Mouse (Mus musculus) heart, postnatal 25 days (tissue): ENCODE data around the gene Ptpn14. TPM values are rescaled to one million over a fixed set of nuclear protein-coding genes. Genes with fewer than 3 reads are reported as not detected.
"Not testable (repeated sequence)": the region's sequence is repeated elsewhere in the genome, so short reads cannot be mapped to it uniquely, and the experiment has no call there.

Experiments
- DNase-seq: peaks from one replicate; pipeline ENCODE4 v3.0.0; 2022; ENCODE audit warnings: low spot score
- intact Hi-C: fragments of 180-260 bp; cut with DNase I; formaldehyde crosslinking; loops from one replicate; pipeline ENCODE4 v1.15.1; 2025
- total RNA-seq, 2 experiments: library from RNA; stranded (reverse); gene quantifications; 2 replicates each; pipeline ENCODE4 v1.2.3; 2021

Gene Ptpn14
- 10 to 100 TPM; 29.4 to 30.9 TPM for total RNA-seq

GRCm38 (mm10) chr1:189727884-189728783, at the start of gene Ptpn14:
Gene Ptpn14 (plus strand): TSS chr1:189728268.
- intact Hi-C loops, result loop anchor here (1.0 to 5.0 kb wide), 2 partner anchors 90 to 139 kb away; no protein-coding TSS in a partner anchor
- peak; percentile 80 for DNase-seq

DNA sequence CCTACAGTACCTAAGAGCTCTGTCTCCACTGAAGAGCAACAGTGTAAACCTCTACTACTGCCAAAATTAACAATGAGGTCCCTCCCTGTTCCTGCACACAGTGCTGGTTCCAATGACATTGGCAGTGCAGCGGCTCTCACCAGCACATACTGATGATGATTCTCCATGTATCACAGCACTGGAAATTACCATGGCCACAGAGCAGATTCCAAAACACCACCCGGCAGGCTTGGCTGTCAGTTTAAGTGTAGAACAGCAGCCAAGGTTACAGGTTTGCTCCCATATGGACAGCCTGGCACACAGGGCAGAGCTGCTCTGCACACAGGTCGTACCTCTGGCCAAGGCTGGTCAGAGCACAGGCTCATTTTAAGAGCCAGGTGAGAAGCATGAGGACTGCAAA, 48.5 kb upstream of the Ptpn14 start:
- intact Hi-C loops, result loop anchor here (5.0 kb wide), 3 partner anchors 248 to 652 kb away; no protein-coding TSS in a partner anchor
- DNase-seq, result peak; percentile 17

DNA sequence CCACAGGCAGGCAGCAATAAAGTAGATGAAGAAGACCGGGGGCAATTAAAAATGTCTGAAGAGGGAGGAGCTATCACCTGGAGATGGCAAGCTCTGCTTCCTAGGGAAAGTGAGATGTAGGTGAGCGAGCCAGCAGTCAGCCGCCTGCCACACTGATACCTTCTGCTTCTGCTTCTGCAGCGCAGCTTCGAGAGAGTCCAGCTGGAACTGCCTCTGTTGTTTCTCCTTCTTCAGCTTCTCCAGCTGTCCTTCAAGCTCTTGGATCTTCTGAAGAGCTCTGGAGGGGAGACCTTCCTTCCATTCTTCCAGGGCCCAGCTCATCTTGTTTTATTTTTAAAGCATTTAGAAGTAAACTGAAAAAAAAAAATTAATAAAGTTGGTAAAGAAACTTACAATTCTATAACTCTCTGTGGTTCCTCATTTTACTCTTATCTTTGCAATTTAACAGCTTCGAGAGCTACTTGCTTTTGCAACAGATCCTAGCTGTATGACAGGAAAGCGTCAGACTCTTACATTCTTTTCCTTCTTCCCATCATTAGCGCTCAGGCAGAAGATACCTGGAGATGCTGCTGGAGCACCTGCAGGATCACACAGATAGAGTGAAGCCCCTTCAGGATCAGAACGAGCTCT, 43.2 kb upstream of the Ptpn14 start:
- intact Hi-C loops, result no loop called here

DNA sequence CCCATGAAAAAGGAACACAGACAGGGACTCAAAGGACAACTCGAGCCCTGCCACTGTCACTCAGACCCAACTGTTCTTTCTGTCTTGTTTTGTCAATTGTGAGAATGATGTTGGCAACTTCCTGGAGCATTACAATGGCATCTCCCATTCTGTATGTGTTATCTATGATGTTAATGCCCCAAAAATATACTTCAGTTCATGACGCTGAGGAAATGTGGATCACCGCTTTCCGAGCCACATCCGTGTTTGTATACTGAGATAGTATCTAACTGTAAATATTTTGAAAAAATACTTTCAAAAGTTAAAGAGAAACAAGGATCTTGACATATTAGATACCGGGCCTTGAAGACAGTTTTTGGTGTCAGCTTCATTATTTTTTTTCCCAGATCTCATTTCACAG, 42.0 kb upstream of the Ptpn14 start:
- DNase-seq, result no peak
- intact Hi-C loops, result no loop called here

More for the DNA sequence above, 43.2 kb upstream of the Ptpn14 start:
- no peak for DNase-seq

- intact Hi-C loops, result no loop called here
- peak; percentile 96 for DNase-seq
Measured at GRCm38 (mm10) chr1:189687654-189688387, 40.2 kb upstream of the Ptpn14 start, which contains the start of gene Cenpf. Gene Cenpf (minus strand): TSS chr1:189688086.

GRCm38 (mm10) chr1:189688388-189688750, 39.7 kb upstream of the Ptpn14 start:
- intact Hi-C loops, result no loop called here
- DNase-seq, result no peak

DNA sequence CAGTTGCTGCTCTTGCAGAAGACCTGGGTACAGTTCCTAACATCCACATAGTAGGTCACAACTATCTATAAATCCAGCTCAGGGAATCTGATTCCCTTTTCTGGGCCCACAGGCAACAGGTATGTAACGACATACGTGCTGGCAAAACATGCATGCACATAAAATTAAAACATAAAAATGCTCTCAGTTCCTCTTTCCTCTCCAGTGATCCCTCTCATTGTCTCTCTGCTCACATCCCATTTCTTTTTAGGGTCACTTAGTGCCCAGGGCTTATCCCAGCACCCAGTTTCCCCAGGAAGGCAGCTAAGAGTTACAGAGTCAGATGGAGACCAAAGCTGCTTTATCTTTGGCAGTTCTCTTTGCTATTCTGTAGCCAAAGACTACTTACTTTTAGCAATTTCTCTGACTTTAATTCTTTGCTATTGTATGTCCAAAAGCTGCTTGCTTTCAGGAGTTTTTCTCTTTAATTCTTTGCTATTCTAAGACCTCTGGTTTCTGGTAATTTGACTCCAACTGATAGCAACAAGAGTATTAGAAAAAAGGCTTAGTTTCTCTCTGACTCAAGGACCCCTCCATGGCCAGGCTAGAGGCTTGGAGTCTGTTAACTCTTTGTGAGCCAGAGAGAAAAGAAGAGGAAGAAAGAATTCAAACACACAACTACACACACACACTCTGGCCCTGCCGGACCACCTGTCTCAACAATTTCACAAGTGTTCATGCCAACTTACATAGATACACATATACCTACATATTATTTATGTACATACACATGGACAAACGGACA, 38.8 kb upstream of the Ptpn14 start:
- intact Hi-C loops, result no loop called here
- no peak for DNase-seq

- DNase-seq, intact Hi-C loops: not testable (repeated sequence)
Measured at GRCm38 (mm10) chr1:189692442-189692841, 35.6 kb upstream of the Ptpn14 start.

GRCm38 (mm10) chr1:189694391-189694790, 33.7 kb upstream of the Ptpn14 start:
- intact Hi-C loops, result no loop called here
- no peak for DNase-seq

- intact Hi-C loops, result no loop called here
- DNase-seq, result no peak
Measured at GRCm38 (mm10) chr1:189695321-189695720, 32.7 kb upstream of the Ptpn14 start.

GRCm38 (mm10) chr1:189698416-189698815, 29.7 kb upstream of the Ptpn14 start:
- intact Hi-C loops, result no loop called here
- DNase-seq, result peak; percentile 17

DNA sequence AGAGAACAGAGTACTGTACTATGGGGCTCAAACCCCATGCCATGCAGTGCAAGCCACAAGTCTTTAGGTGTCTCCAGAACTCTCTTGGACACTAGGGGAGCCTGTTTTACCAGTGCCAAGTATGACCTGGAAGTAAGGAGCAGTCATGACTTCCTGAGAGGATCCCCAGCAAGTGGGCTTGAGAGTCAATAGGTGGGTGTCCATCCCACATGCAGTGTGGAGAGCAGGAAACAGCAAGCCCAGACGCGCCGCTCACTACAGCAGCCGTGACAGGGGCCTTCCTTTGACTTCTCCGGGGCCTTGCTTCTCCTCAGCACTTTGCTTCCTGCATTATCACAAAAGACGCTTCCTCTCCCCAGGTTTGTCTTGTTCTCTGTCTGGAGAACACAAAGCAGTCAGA, 27.9 kb upstream of the Ptpn14 start:
- intact Hi-C loops, result loop anchor here (2.0 to 5.0 kb wide), 3 partner anchors 162 to 272 kb away; no protein-coding TSS in a partner anchor
- no peak for DNase-seq

DNA sequence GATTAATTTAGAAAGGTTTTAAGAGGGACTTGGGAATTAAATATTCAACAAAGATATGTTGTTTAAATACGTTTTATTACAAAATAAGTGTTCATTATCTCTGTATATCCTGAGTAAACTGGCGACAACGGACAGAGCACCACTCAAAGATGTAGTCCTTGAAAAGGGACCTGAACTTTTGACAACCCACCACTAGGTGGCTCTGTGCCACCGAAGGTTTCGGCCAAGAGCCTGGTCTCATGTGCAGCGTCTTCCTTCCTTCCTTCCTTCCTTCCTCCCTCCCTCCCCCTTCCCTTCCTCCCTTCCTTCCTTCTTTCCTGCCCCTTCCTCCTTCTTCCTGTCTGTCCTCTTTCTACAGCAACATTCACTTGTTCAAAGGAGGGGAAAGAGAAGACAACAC, 27.1 kb upstream of the Ptpn14 start:
- no peak for DNase-seq
- intact Hi-C loops, result loop anchor here (2.0 to 5.0 kb wide), 3 partner anchors 161 to 271 kb away; no protein-coding TSS in a partner anchor

- intact Hi-C loops, result loop anchor here (2.0 to 5.0 kb wide), 3 partner anchors 159 to 269 kb away; no protein-coding TSS in a partner anchor
- no peak for DNase-seq
Measured at GRCm38 (mm10) chr1:189703156-189703555, 24.9 kb upstream of the Ptpn14 start.

DNA sequence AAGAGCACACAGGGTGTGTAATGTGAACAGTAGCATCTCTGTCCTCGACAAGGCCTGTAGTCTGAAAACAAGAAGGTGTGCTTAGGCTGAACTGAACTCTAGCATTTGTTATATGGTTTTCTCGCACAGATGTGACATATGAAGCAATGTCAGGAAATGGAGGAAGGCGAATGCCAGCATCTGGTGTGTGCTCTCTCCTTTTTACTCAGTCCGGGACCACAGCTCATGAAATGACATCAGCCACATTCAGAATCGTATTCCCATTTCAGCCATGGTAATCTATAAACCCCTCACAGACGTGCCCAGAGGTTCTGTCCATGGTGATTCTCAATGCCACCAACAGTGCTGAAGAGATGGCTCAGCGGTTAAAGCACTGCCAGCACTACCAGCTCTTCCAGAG, 24.5 kb upstream of the Ptpn14 start:
- no peak for DNase-seq
- intact Hi-C loops, result loop anchor here (2.0 to 5.0 kb wide), 3 partner anchors 159 to 269 kb away; no protein-coding TSS in a partner anchor

DNA sequence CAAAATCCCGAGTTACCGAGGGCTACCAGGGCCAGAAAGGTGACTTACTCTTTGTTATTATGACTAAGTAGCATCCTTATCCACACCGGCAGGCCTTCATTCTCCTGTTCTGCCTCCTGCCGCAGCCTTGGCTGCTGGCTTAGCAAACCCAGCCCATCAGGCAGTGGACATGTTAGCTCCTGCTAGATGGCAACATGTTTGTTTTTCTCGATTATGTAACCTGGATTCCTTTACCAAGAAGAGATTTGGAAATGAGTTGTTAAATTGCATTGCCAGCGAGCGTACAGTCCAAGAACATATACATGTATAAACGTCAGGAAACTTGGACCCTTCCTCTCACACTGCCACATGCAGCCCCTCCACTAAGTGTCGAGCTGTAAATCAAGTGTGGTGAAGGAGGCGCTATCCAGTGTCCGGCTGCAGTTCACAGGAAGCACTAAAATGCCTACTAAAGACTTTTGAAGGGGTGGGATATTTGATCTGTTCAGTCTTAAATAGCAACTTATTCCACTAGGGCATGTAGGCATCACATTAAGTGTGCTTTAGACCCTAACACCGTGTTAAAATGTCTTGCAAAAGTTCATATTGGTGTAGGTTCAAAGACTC, 21.9 kb upstream of the Ptpn14 start:
- intact Hi-C loops, result no loop called here
- DNase-seq, result no peak

DNA sequence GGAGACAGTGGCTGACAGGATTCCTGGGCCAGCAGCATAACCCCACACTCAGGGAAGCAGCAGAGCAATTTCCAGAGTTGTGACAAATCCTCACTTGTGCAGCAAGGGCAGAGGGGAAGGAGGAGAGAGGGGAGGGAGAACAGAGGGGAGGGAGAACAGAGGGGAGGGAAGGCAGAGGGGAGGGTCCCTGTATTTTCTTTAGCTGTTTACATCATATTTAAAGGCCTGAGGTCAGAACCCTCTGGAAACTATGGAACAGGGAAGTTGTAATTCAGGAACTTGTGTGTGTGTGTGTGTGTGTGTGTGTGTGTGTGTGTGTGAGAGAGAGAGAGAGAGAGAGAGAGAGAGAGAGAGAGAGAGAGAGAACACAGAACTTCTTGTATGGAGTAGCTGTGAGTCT, 21.1 kb upstream of the Ptpn14 start:
- DNase-seq, result no peak
- intact Hi-C loops, result no loop called here

DNA sequence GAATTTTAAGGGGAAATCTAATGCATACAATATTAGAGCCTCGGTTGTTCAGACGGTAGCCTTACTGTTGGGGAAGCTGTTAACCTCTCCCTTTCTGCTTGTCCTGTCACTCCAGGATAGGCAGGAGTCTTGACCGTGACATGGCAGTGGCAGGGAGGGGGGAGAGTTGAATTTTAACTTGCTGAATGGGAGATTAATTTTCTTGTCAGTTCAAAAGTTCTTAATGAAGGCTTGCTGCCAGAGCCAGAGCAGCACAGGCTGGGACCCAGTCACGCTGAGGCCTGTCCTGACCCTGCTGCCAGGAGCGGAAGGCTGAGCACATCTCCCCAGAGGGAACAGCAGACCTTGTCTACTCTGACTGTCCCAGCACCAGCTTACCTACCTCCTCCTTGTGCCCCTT, 20.6 kb upstream of the Ptpn14 start:
- intact Hi-C loops, result no loop called here
- DNase-seq, result no peak

DNA sequence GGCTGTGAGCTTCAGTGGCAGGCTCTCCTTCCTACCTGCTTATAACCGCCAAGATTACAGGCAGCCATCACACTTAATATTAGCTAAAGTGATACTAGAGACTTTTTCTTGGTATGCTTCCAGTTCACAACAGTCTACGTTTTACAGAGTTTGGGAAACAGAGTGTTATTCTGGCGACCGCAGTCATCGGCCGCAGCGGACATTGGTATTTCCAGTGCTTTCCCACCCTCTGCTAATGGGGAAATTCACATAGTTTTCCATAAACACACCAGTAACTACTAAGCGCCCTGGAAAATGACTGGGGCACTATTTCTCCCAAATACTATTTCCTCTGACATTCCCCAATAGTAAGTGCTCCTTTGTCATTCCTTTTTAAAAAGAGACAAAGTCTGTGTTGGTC, 19.1 kb upstream of the Ptpn14 start:
- intact Hi-C loops, result no loop called here
- DNase-seq, result no peak
